Mouse (Mus musculus) erythroblast, embryonic 14.5 days (primary cell): ENCODE results near the gene Olfr313.

ENCODE experiments used
- GATA1 ChIP-seq: IDR thresholded peaks from 2 replicates; pipeline ENCODE4 v1.6.1; 2012; ENCODE audit warnings: low read length, inconsistent platforms, mixed read lengths
- TAL1 ChIP-seq: IDR thresholded peaks from 3 replicates; pipeline ENCODE4 v1.6.1; 2012; ENCODE audit warnings: low read length, inconsistent platforms, mixed read lengths

DNA sequence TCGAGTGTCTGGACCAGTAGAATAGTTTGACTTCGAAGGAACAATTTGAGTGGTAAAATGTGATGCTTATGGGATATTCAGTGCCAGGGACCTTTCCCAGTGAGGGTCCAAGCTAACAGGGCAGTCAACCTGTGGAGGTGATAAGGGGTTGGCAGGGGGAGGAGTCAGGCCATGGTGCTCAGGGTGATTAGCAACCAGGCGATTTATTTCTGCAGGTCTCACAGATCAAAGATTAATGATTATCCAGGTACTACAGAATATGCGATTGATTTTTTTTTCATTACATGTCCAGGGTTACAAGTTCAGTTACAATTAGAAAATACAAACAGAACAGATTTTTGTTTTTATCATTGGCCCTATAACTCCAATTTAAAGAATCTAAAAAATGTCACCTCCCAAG lies 10.9 kb upstream of the Olfr313 start:
- TF ChIP-seq TAL1 (no peak), GATA1 (no peak)
